Mouse (Mus musculus): ENCODE results near the gene Ankle2. TPM values are rescaled to one million over a fixed set of nuclear protein-coding genes. Genes with fewer than 3 reads are reported as not detected.

Gene Ankle2
- 10 to 100 TPM; 29.4 to 30.5 TPM for total RNA-seq (2021)

DNA sequence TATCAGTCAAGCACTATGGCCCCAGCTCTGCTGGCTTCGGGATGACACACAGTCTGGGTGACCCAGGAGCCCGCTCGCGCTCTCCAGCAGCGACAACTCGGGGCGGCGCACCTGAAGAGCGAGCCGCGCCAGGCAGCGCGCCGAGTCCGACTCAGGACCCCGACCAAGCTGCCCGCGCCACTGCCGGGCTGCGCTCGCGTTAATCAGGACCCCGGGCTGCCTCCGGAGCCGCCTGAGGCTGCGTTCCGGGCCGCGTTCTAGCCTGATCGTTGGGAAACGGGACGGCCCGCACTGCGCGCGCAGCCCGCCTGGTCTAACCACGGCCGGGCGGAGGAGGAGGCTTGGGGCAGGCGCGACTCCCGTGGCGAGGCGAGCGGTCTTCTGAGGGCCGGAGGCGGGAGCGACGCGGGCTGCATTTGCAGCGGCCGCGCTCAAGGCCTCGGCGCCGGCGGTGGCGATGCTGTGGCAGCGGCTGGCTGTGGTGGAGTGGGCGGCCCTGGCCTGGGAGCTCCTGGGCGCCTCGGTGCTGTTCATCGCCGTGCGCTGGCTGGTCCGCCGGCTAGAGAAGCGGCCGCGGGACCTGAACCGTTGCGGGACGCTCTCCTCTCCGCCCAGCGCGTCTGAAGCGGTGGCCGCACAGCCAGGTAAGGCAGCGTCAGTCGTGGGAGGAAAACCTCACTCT is at the start of gene Ankle2:
Ankle2 (plus strand) TSS at position 225 of the 682 bp plus-strand sequence.
- intact Hi-C loops (cut with DNase I): no loop called here
- DNase-seq: peak; percentile 93 to 97

DNA sequence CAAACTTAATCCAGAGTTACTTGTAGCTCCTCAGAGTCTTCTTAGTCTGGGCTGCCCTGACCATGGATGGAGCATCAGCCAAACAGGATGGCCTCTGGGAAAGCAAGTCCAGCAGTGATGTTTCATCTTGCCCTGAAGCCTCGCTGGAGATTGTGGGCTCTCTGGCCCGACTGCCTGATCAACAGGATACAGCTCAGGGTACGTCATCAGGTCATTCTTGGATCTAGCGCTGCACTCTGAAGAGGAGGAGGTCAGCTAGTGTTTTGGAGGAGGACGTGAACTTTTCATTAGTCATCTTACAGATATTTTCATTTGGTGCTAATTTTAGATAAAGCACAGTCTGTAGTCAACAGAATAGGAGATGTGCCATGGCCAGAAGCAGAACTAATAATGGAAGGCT is 49.1 kb upstream of the Ankle2 start:
- intact Hi-C loops (cut with DNase I): no loop called here
- DNase-seq: peak; percentile 17 to 28

DNA sequence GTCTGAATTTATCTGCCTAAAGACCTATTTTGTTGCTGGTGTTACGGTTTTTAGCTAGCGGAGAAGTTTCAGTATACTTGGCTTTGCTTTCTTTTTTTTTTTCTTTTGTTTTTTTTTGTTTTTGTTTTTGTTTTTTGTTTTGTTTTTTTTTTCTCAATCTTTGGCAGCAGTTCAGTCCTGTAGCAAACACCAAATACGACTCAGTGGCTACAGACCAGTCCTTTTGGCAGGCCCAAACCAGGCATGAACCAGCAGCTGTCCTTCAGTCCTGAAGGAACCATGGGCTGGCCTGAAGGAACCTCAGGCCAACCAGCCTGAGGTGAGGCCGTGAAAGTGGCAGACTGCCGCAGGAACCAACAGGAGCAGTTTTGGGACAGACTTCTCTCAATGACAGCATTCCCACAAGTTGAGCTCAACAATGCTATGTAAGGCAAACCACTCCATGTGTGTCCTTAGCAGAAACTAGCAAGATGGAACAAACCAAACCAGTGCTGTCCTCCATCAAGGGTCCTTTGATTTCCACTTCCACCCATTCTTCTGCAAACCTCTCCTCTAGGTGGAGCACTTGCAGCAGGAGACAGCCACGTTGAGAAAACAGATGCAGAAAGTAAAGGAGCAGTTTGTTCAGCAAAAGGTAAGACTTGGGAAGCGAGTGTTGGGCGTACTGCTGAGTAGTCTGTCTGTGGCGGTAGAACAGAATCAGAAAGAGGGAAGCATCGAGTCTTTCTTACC is 27.5 kb upstream of the Ankle2 start:
- DNase-seq: no peak
- intact Hi-C loops (cut with DNase I): no loop called here

- intact Hi-C loops (cut with DNase I): no loop called here
Measured at GRCm38 (mm10) chr5:110204777-110205176, 26.0 kb upstream of the Ankle2 start.

DNA sequence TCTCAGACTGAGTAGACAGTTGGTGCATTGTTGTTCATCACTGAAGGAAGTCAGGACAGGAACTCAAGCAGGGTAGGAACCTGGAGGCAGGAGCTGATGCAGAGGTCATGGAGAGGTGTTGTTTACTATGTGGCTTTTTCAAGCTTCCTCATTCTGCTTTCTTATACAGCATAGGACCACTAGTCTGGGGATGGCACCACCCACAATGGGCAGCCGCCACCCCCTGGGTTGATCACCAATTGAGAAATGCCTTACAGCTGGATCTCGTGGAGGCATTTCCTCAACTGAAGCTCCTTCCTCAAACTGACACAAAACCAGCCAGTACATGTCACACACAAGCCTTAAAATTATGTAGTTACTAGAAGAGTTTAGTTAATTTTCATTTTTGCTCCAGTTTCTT is 19.5 kb upstream of the Ankle2 start:
- intact Hi-C loops (cut with DNase I): no loop called here
- DNase-seq: no peak

More at GRCm38 (mm10) chr5:110204777-110205176, 26.0 kb upstream of the Ankle2 start:
- DNase-seq: no peak

DNA sequence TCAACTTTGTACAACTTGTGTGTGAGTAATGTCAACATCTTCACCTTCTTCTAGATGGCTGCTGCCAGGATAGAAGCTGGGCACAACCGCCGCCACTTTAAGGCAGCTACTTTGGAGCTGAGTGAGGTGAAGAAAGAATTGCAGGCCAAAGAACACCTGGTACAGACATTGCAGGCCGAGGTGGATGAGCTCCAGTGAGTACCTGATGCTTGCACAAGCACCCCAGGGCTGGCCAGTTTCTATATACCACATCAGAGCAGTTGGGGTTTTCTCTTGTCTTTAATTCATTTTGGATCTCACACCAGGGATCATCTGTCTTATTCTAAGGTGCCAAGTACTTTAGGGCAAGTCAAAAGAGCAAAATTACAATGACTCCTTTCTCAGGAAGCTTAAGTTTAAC is 14.0 kb upstream of the Ankle2 start:
- intact Hi-C loops (cut with DNase I): no loop called here
- no peak for DNase-seq

- intact Hi-C loops (cut with DNase I): no loop called here
- no peak for DNase-seq
Measured at GRCm38 (mm10) chr5:110220331-110220730, 10.5 kb upstream of the Ankle2 start.

GRCm38 (mm10) chr5:110222757-110223156 is 8.0 kb upstream of the Ankle2 start:
- DNase-seq: no peak
- intact Hi-C loops (cut with DNase I): no loop called here

GRCm38 (mm10) chr5:110225056-110225455 is 5.7 kb upstream of the Ankle2 start:
- intact Hi-C loops (cut with DNase I): no loop called here
- no peak for DNase-seq

DNA sequence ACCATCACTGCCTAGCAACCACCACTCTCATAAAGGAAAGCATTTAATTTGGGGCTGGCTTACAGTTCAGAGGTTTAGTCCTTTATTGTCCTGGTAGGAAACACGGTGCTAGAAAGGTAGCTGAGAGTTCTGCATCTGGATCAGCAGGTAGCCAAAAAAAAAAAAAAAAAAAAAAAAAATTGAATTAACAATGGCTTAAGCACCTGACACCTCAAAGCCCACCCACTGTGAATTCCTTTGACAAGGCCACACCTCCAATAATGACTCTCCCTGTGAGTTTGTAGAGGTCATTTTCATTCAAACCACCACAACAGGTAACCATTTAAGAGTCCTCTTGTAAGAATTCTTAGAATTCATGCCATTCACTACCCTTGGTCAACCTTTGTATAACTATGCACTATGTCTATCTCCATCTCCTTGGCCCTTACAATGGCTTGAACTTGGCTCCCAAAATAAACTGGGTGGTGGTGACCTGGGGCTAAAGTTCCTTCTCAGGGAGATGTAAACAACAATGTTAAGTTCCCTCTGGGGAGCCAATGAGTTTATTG is 3.4 kb upstream of the Ankle2 start:
- intact Hi-C loops (cut with DNase I): no loop called here
- no peak for DNase-seq

DNA sequence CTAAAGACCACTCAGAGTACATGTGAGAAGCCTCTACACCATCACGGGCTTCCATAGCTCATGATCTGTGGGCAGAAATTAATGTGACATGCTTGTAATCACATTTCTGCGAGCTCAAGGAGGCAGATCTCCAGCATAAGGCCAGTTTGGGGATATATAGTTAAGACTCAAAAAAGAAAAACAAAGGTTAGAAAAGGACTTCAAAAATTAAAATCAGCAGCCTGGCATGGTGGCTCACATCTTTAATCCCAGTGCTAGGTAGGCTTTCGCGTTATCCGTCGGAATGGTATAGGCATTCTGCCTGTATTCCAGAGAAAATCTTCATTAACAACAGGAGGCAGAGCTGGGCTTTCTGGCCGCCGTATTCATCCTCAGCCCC is 414 bp upstream of the Ankle2 start:
- DNase-seq: peak in 1 of 2 experiments; percentile 2
- intact Hi-C loops (cut with DNase I): no loop called here

DNA sequence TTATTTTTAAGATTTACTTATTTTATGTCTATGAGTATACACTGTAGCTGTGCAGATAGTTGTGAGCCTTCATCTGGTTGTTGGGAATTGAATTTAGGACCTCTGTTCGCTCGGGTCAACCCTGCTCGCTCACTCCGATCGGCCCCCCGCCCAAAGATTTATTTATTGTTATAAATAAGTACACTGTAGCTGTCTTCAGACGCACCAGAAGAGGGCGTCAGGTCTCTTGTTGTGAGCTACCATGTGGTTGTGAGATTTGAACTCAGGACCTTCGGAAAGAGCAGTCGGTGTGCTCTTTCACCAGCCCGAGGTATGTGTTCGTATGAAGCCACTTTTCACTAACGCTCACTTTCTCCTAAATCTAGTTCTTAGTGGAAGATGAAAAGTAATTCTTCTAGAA is 834 bp downstream of the Ankle2 start:
- peak in 1 of 2 experiments; percentile 6 for DNase-seq
- intact Hi-C loops (cut with DNase I): no loop called here

DNA sequence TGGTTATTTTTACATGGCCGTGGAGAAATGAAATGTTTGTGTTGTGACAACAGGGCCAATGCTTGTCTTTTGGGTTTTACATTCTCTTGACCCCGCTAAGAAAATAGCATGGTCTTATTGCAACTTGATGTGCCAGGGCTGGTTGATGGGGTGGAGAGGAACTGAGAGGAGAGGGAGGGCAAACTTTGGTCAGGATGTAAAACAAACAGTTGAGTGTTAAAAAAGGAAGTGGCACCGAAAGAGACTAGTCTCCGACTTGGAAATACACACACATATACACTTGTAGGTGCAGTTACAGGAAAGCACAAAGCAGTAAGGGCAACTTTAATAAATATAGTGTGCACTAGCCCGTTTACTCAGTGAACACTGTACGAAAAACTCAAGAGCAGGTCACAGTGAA is 1.5 kb downstream of the Ankle2 start:
- intact Hi-C loops (cut with DNase I): no loop called here
- no peak for DNase-seq

- DNase-seq: no peak
- intact Hi-C loops (cut with DNase I): no loop called here
Measured at GRCm38 (mm10) chr5:110244091-110244490, 13.3 kb downstream of the Ankle2 start.

DNA sequence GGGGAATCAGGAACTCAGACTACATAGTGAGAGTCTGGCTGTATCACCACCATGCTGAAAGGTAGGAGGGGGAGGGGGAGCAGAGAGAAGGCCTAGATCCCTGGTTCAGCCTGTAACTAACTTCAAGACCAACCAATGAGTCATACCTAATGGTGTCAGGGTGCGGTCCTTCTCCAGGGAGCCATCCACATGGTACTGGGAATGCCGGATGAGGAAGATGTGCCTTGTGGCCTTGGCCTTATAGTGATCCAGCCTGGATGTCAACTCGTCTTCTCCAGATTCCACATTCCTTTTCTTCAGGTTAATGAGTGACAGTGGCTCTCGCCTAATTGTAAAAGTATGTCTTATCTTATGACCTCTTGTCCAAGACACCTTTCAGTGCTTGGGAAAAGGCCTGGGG is 36.1 kb downstream of the Ankle2 start:
- DNase-seq: no peak
- intact Hi-C loops (cut with DNase I): loop anchor here (10.0 kb wide), 1 partner anchor 342 kb away; the partner anchor contains the start of gene Gm15446

- peak; percentile 91 for DNase-seq
- intact Hi-C loops (cut with DNase I): loop anchor here (2.0 to 10.0 kb wide), 2 partner anchors 15 to 345 kb away; partner anchors contain the start of gene Gm15446
Measured at GRCm38 (mm10) chr5:110269141-110270101, 38.6 kb downstream of the Ankle2 start, which contains the start of gene Pgam5. Pgam5 (minus strand) TSS chr5:110269913.

GRCm38 (mm10) chr5:110270242-110270641 is 39.4 kb downstream of the Ankle2 start:
- no peak for DNase-seq
- intact Hi-C loops (cut with DNase I): no loop called here

- no peak for DNase-seq
- intact Hi-C loops (cut with DNase I): no loop called here
Measured at GRCm38 (mm10) chr5:110274147-110274546, 43.3 kb downstream of the Ankle2 start.

- intact Hi-C loops (cut with DNase I): no loop called here
- no peak for DNase-seq
Measured at GRCm38 (mm10) chr5:110274846-110275245, 44.0 kb downstream of the Ankle2 start.

DNA sequence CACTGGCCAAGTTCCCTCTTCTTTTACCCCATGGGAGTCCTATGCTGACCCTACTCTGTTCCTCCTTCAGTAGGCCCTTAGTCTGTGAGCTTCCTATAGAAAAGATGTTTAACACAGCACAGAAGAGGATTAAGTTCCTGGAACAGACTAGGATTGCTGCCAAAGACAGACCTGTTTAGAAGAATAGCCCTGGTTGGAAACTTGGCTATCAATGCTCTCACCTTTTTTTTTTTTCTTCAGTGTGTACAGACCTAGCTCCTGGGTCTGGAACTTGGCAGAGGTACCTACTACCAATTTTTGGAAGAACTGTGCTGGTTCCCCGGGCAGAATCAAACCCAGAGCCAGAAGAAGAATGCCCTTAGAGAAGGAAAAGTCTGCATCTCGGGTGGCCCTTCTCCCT is 45.6 kb downstream of the Ankle2 start:
- intact Hi-C loops (cut with DNase I): no loop called here
- DNase-seq: no peak

DNA sequence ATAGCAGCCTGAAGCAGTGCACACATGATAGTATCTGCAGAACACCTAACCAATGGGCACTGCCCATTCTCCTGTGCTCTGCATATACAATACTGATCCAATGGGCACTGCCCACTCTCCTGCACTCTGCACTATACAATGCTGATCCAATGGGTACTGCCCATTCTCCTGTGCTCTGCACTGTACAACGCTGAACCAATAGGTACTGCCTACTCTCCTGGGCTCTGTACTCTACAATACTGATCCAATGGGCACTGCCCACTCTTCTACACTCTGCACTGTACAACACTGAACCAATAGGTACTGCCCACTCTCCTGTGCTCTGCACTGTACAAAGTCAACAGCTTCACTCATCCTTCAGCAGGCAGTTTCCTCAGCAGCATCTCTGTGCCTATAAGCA is 46.1 kb downstream of the Ankle2 start:
- intact Hi-C loops (cut with DNase I): no loop called here
- no peak for DNase-seq

All from heart, postnatal 36 days (tissue).